Mouse (Mus musculus) limb, embryonic 12.5 days (tissue): ENCODE measurements around the gene Gltp. TPM values are rescaled to one million over a fixed set of nuclear protein-coding genes. Genes with fewer than 3 reads are reported as not detected.

ENCODE experiments used
- ATAC-seq: fragments of 200-750 bp; cut with Nextera tagmentation; 2 replicates; pipeline ENCODE4 v1.8.0; 2017; ENCODE audit warnings: low read depth, moderate TSS enrichment; ENCODE audit not compliant: insufficient number of reproducible peaks, insufficient read depth, low FRiP score, low TSS enrichment
- H3K27ac ChIP-seq: fragments of 300-500 bp; sonication (generic); 2 replicates; pipeline ENCODE4 v1.5.1; 2016; ENCODE audit warnings: mild to moderate bottlenecking, moderate library complexity
- H3K27me3 ChIP-seq: fragments of 300-500 bp; sonication (generic); 2 replicates; pipeline ENCODE4 v1.6.1; 2016; ENCODE audit warnings: mild to moderate bottlenecking, moderate library complexity
- H3K36me3 ChIP-seq: fragments of 300-500 bp; sonication (generic); 2 replicates; pipeline ENCODE4 v1.6.1; 2016; ENCODE audit warnings: mild to moderate bottlenecking, moderate library complexity
- H3K4me1 ChIP-seq: fragments of 300-500 bp; sonication (generic); replicated peaks from 2 replicates; pipeline ENCODE4 v1.6.1; 2016
- H3K4me2 ChIP-seq: fragments of 300-500 bp; sonication (generic); 2 replicates; pipeline ENCODE4 v1.6.1; 2016; ENCODE audit warnings: mild to moderate bottlenecking, moderate library complexity
- H3K4me3 ChIP-seq: fragments of 300-500 bp; sonication (generic); replicated peaks from 2 replicates; pipeline ENCODE4 v1.5.1; 2016; ENCODE audit warnings: mild to moderate bottlenecking
- H3K9ac ChIP-seq: fragments of 300-500 bp; sonication (generic); replicated peaks from 2 replicates; pipeline ENCODE4 v1.6.1; 2016; ENCODE audit warnings: mild to moderate bottlenecking, moderate library complexity
- H3K9me3 ChIP-seq: fragments of 300-500 bp; sonication (generic); 2 replicates; pipeline ENCODE4 v1.6.1; 2016; ENCODE audit warnings: mild to moderate bottlenecking, moderate library complexity
- WGBS: fragments of 180-500 bp; shearing (Covaris S2); methylation state at CpG from one replicate; pipeline ENCODE4 v1.1.7; 2016; 5-methylcytosine and 5-hydroxymethylcytosine counted together
- polyA plus RNA-seq: library from polyadenylated mRNA; unstranded; fragments of >200 nt; fragmentation: Nextera tagmentation; extraction: Ambion mirVana; gene quantifications from 2 replicates; pipeline ENCODE4 v1.2.1, GENCODE M21; 2016

The Gltp gene
- 69.5 and 75.3 TPM in 2 replicates for polyA plus RNA-seq

DNA sequence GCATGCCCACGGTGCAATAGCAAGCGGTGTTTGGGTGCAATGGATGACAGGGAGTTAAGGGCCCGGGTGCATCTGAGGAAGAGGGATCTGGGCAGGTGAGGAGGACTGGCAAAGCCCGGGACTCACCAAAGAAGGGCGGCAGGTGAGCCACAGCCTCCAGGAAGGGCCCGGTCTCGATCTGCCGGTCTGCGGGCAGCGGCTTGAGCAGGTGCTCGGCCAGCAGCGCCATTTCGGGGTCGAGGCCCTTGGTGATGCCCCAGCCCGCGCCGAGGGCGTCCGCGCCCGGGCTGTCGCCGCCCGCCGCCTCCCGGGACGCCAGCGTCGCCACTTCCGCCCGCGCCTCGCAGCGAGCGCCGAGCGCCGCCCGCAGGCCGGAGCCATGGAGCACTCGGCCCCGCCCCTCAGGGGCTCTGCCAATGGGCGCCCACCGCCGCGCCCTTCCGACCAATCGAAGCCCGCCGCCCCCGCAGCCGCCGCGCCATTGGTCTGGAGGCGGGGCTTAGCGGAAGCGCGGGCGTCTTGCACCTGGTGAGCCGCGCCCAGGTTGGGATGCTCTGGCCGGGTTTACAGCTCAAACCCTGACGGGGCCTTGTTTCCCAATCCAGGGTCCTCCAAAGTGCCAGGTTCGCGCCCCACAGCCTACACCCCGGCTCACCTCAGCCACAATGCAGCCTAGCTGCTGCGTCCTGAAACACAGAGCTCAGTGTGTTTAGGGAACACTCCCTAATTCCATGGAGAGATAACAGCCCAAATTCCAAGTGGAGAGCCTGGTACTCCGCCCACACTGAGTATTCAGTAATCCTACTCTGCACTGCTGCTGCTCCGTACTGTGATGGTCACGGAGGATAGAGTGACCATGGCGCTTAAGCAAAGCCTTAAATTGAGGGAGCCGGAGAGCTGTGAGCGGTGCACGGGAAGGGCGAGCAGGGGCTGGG is at the start of gene Gltp:
Gltp (minus strand) TSS at position 352 of the 935 bp plus-strand sequence.
- Histone ChIP-seq H3K27ac (peak within 1 kb of the TSS; percentile 25; the same call in 1 of the 2 replicates), H3K9ac (peak within 1 kb of the TSS; percentile 81), H3K4me2 (peak within 1 kb of the TSS; percentile 89), H3K9me3 (no peaks in the 10 kb centered on the region), H3K36me3 (no peaks in the 10 kb centered on the region), H3K4me1 (peaks cover 18% of the 10 kb centered on the region), H3K4me3 (peak within 1 kb of the TSS; percentile 78), H3K27me3 (peaks cover 5% of the 10 kb centered on the region; the same call in 1 of the 2 replicates)
- ATAC-seq = peak; percentile 93
- 5% methylated on average over 75 of the region's 75 CpGs for WGBS

DNA sequence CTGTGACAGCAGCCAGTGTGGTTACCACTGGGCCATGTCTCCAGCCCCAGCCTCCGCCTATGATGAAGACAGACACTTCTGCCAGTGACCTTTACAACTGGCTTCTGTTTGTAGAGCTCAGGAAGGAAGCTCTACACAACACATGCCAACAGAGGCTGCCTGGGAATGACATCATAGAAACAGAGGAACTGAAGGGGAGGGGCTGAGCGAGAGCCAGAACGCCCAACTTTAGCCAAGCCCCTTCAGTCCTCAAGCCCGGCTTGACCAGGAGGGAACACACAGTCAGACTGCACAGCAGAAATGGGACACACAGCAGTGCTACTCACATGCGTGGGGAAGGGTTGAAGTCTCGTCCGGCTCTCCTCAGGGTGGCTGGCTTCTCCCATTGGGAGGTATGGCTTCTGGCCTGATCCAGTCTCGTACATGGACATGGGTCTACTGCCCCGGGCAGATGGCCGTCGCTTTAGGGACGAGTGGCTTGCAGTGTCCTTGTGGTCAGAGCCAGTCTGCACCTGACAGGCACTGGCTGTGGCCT is 48.0 kb upstream of the Gltp start:
- Histone ChIP-seq H3K4me3 (no peak overlapping the region), H3K9ac (no peak overlapping the region), H3K27ac (no peak overlapping the region), H3K36me3 (peaks cover 94% of the 10 kb centered on the region), H3K27me3 (no peaks in the 10 kb centered on the region), H3K4me1 (no peaks in the 10 kb centered on the region), H3K4me2 (no peak overlapping the region), H3K9me3 (no peaks in the 10 kb centered on the region)
- no peak for ATAC-seq
- 86% methylated on average over 12 of the region's 12 CpGs for WGBS

- Histone ChIP-seq H3K9ac (no peak overlapping the region), H3K36me3 (peaks cover 94% of the 10 kb centered on the region), H3K9me3 (no peaks in the 10 kb centered on the region), H3K4me1 (no peaks in the 10 kb centered on the region), H3K4me2 (no peak overlapping the region), H3K4me3 (no peak overlapping the region), H3K27me3 (no peaks in the 10 kb centered on the region), H3K27ac (no peak overlapping the region)
- ATAC-seq = no peak
- 85% methylated on average over 21 of the region's 21 CpGs for WGBS
These were observed 46.5 kb upstream of the Gltp start for GRCm38 (mm10) chr5:114737090-114737887.

GRCm38 (mm10) chr5:114733606-114734005 is 42.8 kb upstream of the Gltp start:
- H3K4me3 ChIP-seq = no peak overlapping the region
- peaks cover 96% of the 10 kb centered on the region for H3K36me3 ChIP-seq
- no peak overlapping the region for H3K4me2 ChIP-seq
- 92% methylated on average over 15 of the region's 15 CpGs for WGBS
- no peak for ATAC-seq
- H3K27me3 ChIP-seq = no peaks in the 10 kb centered on the region
- H3K27ac ChIP-seq = no peak overlapping the region
- H3K9me3 ChIP-seq = no peaks in the 10 kb centered on the region
- no peak overlapping the region for H3K9ac ChIP-seq
- H3K4me1 ChIP-seq = peaks cover 6% of the 10 kb centered on the region; the same call in 1 of the 2 replicates

DNA sequence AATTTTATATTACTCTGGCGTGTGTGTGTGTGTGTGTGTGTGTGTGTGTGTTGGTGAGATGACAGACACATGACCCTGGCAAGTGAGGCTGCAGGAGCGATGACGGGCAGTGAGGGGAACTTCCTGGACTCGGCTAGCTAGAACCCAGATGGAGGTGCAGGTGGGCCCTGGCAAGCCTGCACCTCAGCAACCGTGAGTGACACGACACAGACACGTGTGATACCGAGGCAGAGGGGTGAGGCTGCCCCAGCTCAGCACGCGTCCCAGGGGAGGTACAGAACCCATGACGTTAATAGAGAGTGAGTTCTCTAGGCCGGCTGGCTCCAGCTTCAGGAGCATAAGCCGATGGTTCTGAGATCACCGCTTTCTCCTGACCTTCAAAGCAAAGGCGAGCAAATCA is 41.2 kb upstream of the Gltp start:
- Histone ChIP-seq H3K4me3 (no peak overlapping the region), H3K4me1 (peaks cover 6% of the 10 kb centered on the region; the same call in 1 of the 2 replicates), H3K36me3 (peaks cover 93% of the 10 kb centered on the region), H3K9me3 (no peaks in the 10 kb centered on the region), H3K27me3 (no peaks in the 10 kb centered on the region), H3K27ac (no peak overlapping the region), H3K4me2 (no peak overlapping the region), H3K9ac (no peak overlapping the region)
- WGBS = 86% methylated on average over 15 of the region's 15 CpGs
- no peak for ATAC-seq

DNA sequence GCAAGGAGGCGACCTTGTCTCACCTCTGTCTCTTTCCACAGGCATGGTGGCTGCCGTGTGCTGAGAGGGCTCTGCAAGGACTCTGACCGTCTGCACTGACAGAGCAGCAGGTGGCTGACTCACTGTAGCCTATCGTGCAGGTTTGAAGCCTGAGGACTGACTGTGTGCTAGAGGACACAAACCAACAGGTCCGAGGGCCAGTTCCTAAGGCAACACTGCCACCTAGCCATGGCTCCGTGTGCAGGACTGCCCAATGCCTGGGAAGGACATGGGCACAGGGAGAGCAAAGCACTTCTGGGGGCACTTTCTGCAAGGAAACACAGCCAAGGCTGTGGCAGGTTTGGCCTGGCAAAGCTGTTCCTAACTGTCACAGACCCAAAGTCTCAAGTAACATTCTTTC is 40.7 kb upstream of the Gltp start:
- 68% methylated on average over 6 of the region's 6 CpGs for WGBS
- Histone ChIP-seq H3K4me1 (peaks cover 6% of the 10 kb centered on the region; the same call in 1 of the 2 replicates), H3K9ac (no peak overlapping the region), H3K9me3 (no peaks in the 10 kb centered on the region), H3K4me3 (no peak overlapping the region), H3K27ac (no peak overlapping the region), H3K4me2 (no peak overlapping the region), H3K27me3 (no peaks in the 10 kb centered on the region), H3K36me3 (peaks cover 88% of the 10 kb centered on the region)
- ATAC-seq = no peak

DNA sequence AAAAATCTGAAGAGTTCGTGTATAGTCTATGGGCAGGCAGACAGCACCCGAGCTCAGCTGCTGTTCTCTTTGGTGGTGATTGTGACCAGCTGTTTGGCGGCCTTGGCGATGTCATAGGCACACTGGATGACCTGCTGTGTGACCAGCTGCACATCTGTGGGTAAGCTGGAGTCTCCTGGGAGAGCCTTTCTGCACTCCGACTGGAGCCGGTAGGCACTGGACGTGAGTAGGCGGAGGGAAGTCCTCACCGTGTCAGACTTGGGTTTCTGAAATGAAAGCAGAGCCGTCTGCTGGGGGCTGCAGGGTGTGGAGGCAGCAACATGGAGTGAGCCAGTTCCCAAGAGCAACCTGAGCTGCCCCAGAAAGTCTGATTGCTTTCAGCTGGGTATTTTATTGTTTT is 39.3 kb upstream of the Gltp start:
- Histone ChIP-seq H3K36me3 (peaks cover 88% of the 10 kb centered on the region), H3K9me3 (no peaks in the 10 kb centered on the region), H3K4me3 (no peak overlapping the region), H3K4me2 (no peak overlapping the region), H3K4me1 (peaks cover 6% of the 10 kb centered on the region; the same call in 1 of the 2 replicates), H3K9ac (no peak overlapping the region), H3K27ac (peak overlapping the region; percentile 67), H3K27me3 (no peaks in the 10 kb centered on the region)
- whole genome bisulfite sequencing = 44% methylated on average over 10 of the region's 10 CpGs
- 0 out of 2 replicates have a peak, but pooled peaks have one; percentile 61 for ATAC-seq

DNA sequence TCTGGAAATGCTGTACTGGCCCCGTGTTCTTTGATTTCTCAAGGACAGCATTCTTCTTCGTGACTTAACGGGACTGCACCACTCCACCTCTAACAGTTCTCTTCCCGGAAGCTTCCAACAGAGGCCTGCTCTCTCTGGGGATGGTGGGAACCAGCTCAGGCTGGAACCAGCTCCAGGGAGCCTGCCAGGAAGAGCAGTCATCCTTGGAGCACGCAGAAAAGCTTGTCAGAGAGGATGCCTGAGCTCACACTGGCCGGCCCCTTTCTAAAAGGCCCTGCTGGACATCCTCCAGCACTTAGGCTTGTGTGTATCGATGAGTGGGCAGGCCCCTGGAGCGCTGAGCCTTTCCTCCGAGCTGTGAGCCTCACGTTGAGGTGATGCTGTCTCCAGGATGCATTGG is 37.4 kb upstream of the Gltp start:
- no peak for ATAC-seq

GRCm38 (mm10) chr5:114722846-114723245 is 32.1 kb upstream of the Gltp start:
- 0 out of 2 replicates have a peak, but pooled peaks cover 5% of the 10 kb centered on the region for H3K9me3 ChIP-seq
- H3K36me3 ChIP-seq = peaks cover 79% of the 10 kb centered on the region
- no peaks in the 10 kb centered on the region for H3K4me1 ChIP-seq
- no peak overlapping the region for H3K4me3 ChIP-seq
- WGBS = 98% methylated on average over 13 of the region's 13 CpGs
- no peak for ATAC-seq
- 0 out of 2 replicates have a peak overlapping the region, but pooled peaks have one; percentile 7 for H3K27ac ChIP-seq
- H3K9ac ChIP-seq = no peak overlapping the region
- no peaks in the 10 kb centered on the region for H3K27me3 ChIP-seq
- no peak overlapping the region for H3K4me2 ChIP-seq

More for the DNA sequence above, 37.4 kb upstream of the Gltp start:
- no peak overlapping the region for H3K4me2 ChIP-seq
- no peak overlapping the region for H3K27ac ChIP-seq
- peaks cover 81% of the 10 kb centered on the region for H3K36me3 ChIP-seq
- no peaks in the 10 kb centered on the region for H3K27me3 ChIP-seq
- no peak overlapping the region for H3K9ac ChIP-seq
- 0 out of 2 replicates have a peak, but pooled peaks cover 5% of the 10 kb centered on the region for H3K9me3 ChIP-seq
- H3K4me3 ChIP-seq = no peak overlapping the region
- H3K4me1 ChIP-seq = peaks cover 6% of the 10 kb centered on the region; the same call in 1 of the 2 replicates
- WGBS = 89% methylated on average over 10 of the region's 10 CpGs

- 94% methylated on average over 10 of the region's 10 CpGs for WGBS
- 0 out of 2 replicates have a peak, but pooled peaks cover 5% of the 10 kb centered on the region for H3K9me3 ChIP-seq
- peak overlapping the region; percentile 23; the same call in 1 of the 2 replicates for H3K27ac ChIP-seq
- H3K4me1 ChIP-seq = no peaks in the 10 kb centered on the region
- H3K4me3 ChIP-seq = no peak overlapping the region
- ATAC-seq = no peak
- H3K4me2 ChIP-seq = no peak overlapping the region
- peaks cover 82% of the 10 kb centered on the region for H3K36me3 ChIP-seq
- H3K9ac ChIP-seq = no peak overlapping the region
- no peaks in the 10 kb centered on the region for H3K27me3 ChIP-seq
These were observed 31.2 kb upstream of the Gltp start for GRCm38 (mm10) chr5:114721969-114722368.
